Mouse (Mus musculus) forebrain, embryonic 11.5 days (tissue): ENCODE measurements at regions not wholly inside any gene's neighbourhood (a gene's known extent, or its start where the extent isn't known, plus 50 kb on each side); places are given as distances from the start of the nearest gene placed in this dataset.

Source experiments
- ATAC-seq: fragments of 200-750 bp; cut with Nextera tagmentation; replicated peaks from 2 replicates; pipeline ENCODE4 v1.8.0; 2017; ENCODE audit warnings: moderate TSS enrichment; ENCODE audit not compliant: low FRiP score
- DNase-seq: peaks from one replicate; pipeline ENCODE4 v3.0.0-alpha.2; 2017; ENCODE audit warnings: low spot score
- H3K27ac ChIP-seq: fragments of 300-500 bp; sonication (generic); 2 replicates; pipeline ENCODE4 v1.5.1; 2014; ENCODE audit warnings: low read depth, low read length
- H3K27me3 ChIP-seq: fragments of 300-500 bp; sonication (generic); 2 replicates; pipeline ENCODE4 v1.6.1; 2014; ENCODE audit warnings: mild to moderate bottlenecking, low read length, mixed read lengths; ENCODE audit not compliant: control insufficient read depth, insufficient read depth
- H3K36me3 ChIP-seq: fragments of 300-500 bp; sonication (generic); 2 replicates; pipeline ENCODE4 v1.6.1; 2014; ENCODE audit warnings: mild to moderate bottlenecking, low read length, moderate library complexity, mixed read lengths; ENCODE audit not compliant: control insufficient read depth, insufficient read depth
- H3K4me1 ChIP-seq: fragments of 300-500 bp; sonication (generic); replicated peaks from 2 replicates; pipeline ENCODE4 v1.6.1; 2014; ENCODE audit warnings: low read length, mixed read lengths; ENCODE audit not compliant: control insufficient read depth, insufficient read depth
- H3K4me2 ChIP-seq: fragments of 300-500 bp; sonication (generic); 2 replicates; pipeline ENCODE4 v1.6.1; 2014; ENCODE audit warnings: low read depth, mild to moderate bottlenecking, low read length, moderate library complexity, mixed read lengths; ENCODE audit not compliant: severe bottlenecking
- H3K4me3 ChIP-seq: fragments of 300-500 bp; sonication (generic); 2 replicates; pipeline ENCODE4 v1.5.1; 2014; ENCODE audit warnings: low read depth, low read length
- H3K9ac ChIP-seq: fragments of 300-500 bp; sonication (generic); 2 replicates; pipeline ENCODE4 v1.6.1; 2014; ENCODE audit warnings: low read length
- H3K9me3 ChIP-seq: fragments of 300-500 bp; sonication (generic); 2 replicates; pipeline ENCODE4 v1.6.1; 2016; ENCODE audit warnings: low read length, mixed read lengths; ENCODE audit not compliant: control insufficient read depth
- WGBS: fragments of 180-500 bp; shearing (Covaris S2); extraction: QIAGEN DNeasy Blood & Tissue Kit; methylation state at CpG from one replicate; pipeline ENCODE4 v1.1.7; 2014; 5-methylcytosine and 5-hydroxymethylcytosine counted together

DNA sequence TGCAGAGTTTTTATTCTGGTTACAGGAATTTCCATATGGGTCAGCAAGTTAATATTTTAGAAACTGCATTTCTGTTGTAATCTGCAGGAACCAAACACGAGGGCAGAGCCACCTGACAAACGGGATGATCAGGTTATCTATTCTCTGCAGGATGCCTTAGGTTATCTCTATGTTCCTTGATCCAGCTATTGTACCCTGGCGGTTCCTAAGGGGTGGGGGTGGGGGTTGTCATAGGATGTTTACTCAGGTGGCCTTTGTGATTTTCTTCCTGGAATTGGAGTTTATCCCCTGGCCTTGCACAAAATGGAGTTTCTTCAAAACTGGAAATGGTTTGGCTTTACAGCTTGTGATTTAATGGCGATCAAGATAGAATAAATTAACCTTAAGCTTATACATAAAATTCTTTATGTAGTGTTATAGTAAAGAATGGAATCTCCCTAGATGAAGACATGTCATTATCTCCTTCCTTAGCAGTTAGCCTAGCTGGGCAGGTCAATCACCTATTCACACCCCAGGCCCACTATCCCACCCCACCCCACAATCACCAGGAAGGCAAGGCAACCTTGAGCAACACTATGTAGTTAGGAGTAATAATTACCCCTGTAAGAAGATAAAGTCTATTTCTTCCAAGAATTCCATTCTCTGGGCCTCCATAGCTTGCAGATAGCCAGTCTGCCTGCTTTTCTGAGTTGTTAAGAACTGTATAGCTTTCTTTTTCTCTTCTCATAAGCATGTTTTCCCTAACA lies 192.3 kb upstream of the B430218F22Rik start:
- Histone ChIP-seq H3K9ac (no peak overlapping the region), H3K27me3 (no peaks in the 10 kb centered on the region), H3K4me3 (no peak overlapping the region), H3K4me2 (no peak overlapping the region), H3K4me1 (no peaks in the 10 kb centered on the region), H3K27ac (no peak overlapping the region), H3K9me3 (no peaks in the 10 kb centered on the region), H3K36me3 (no peaks in the 10 kb centered on the region)
- ATAC-seq (no peak), DNase-seq (no peak)
- WGBS, result 57% methylated on average over 4 of the region's 4 CpGs

- DNase-seq (no peak), ATAC-seq (no peak)
- H3K9ac ChIP-seq, result no peak overlapping the region
- H3K9me3 ChIP-seq, result no peaks in the 10 kb centered on the region
- no peaks in the 10 kb centered on the region for H3K27me3 ChIP-seq
- H3K4me2 ChIP-seq, result no peak overlapping the region
- H3K4me3 ChIP-seq, result no peak overlapping the region
- no peaks in the 10 kb centered on the region for H3K36me3 ChIP-seq
- no peaks in the 10 kb centered on the region for H3K4me1 ChIP-seq
- H3K27ac ChIP-seq, result no peak overlapping the region
Observed at GRCm38 (mm10) chr13:118208146-118208545, 178.3 kb upstream of the B430218F22Rik start.

GRCm38 (mm10) chr13:118227354-118227753 lies 159.1 kb upstream of the B430218F22Rik start:
- no peak overlapping the region for H3K27ac ChIP-seq
- H3K27me3 ChIP-seq, result no peaks in the 10 kb centered on the region
- ATAC-seq (no peak), DNase-seq (peak; percentile 49)
- no peak overlapping the region for H3K9ac ChIP-seq
- 37% methylated on average over 3 of the region's 3 CpGs for WGBS
- no peaks in the 10 kb centered on the region for H3K9me3 ChIP-seq
- no peak overlapping the region for H3K4me2 ChIP-seq
- no peaks in the 10 kb centered on the region for H3K36me3 ChIP-seq
- H3K4me1 ChIP-seq, result no peaks in the 10 kb centered on the region
- H3K4me3 ChIP-seq, result no peak overlapping the region

DNA sequence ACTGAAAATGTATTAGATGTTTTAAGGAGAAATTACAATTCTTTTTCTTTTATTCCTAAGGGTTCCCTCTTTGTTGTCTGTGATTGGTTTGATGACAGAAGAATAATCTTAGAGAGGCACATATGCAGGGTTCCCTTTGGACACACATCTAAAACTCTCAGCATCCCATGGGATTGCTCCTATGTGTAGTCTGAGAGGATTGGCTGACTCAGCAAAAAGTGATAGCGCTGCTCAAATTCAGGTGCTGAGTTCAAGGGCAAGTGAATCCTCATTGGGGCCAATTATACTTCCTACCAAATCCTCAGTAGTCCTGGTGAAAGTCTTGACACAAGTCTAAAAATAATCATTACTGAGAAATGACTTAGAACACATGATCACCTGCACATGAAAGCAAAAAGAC lies 148.5 kb upstream of the B430218F22Rik start:
- 94% methylated on average over 1 of the region's 1 CpGs for WGBS
- H3K4me3 ChIP-seq, result no peak overlapping the region
- DNase-seq (no peak), ATAC-seq (no peak)
- no peak overlapping the region for H3K27ac ChIP-seq
- H3K36me3 ChIP-seq, result no peaks in the 10 kb centered on the region
- no peaks in the 10 kb centered on the region for H3K4me1 ChIP-seq
- no peaks in the 10 kb centered on the region for H3K27me3 ChIP-seq
- H3K4me2 ChIP-seq, result no peak overlapping the region
- H3K9me3 ChIP-seq, result no peaks in the 10 kb centered on the region
- H3K9ac ChIP-seq, result no peak overlapping the region

- 87% methylated on average over 3 of the region's 3 CpGs for WGBS
- Histone ChIP-seq H3K4me1 (no peaks in the 10 kb centered on the region), H3K9ac (no peak overlapping the region), H3K4me2 (no peak overlapping the region), H3K27ac (no peak overlapping the region), H3K4me3 (no peak overlapping the region), H3K9me3 (no peaks in the 10 kb centered on the region), H3K27me3 (no peaks in the 10 kb centered on the region), H3K36me3 (no peaks in the 10 kb centered on the region)
- DNase-seq (no peak), ATAC-seq (no peak)
Observed at GRCm38 (mm10) chr13:118244680-118245079, 141.8 kb upstream of the B430218F22Rik start.

- ATAC-seq (no peak), DNase-seq (no peak)
- WGBS, result 86% methylated on average over 2 of the region's 2 CpGs
- no peaks in the 10 kb centered on the region for H3K9me3 ChIP-seq
- no peaks in the 10 kb centered on the region for H3K27me3 ChIP-seq
- no peak overlapping the region for H3K9ac ChIP-seq
- H3K27ac ChIP-seq, result no peak overlapping the region
- H3K36me3 ChIP-seq, result no peaks in the 10 kb centered on the region
- H3K4me3 ChIP-seq, result no peak overlapping the region
- no peaks in the 10 kb centered on the region for H3K4me1 ChIP-seq
- no peak overlapping the region for H3K4me2 ChIP-seq
Observed at GRCm38 (mm10) chr13:118245546-118245945, 140.9 kb upstream of the B430218F22Rik start.

- H3K4me2 ChIP-seq, result no peak overlapping the region
- WGBS, result 31% methylated on average over 4 of the region's 4 CpGs
- DNase-seq (no peak), ATAC-seq (no peak)
- no peaks in the 10 kb centered on the region for H3K9me3 ChIP-seq
- no peaks in the 10 kb centered on the region for H3K36me3 ChIP-seq
- H3K4me3 ChIP-seq, result no peak overlapping the region
- H3K27ac ChIP-seq, result no peak overlapping the region
- no peaks in the 10 kb centered on the region for H3K4me1 ChIP-seq
- no peak overlapping the region for H3K9ac ChIP-seq
- H3K27me3 ChIP-seq, result no peaks in the 10 kb centered on the region
Observed at GRCm38 (mm10) chr13:118259606-118260005, 126.8 kb upstream of the B430218F22Rik start.

GRCm38 (mm10) chr13:118262971-118263370 lies 123.5 kb upstream of the B430218F22Rik start:
- WGBS, result 39% methylated on average over 4 of the region's 4 CpGs
- Histone ChIP-seq H3K4me2 (no peak overlapping the region), H3K27me3 (no peaks in the 10 kb centered on the region), H3K36me3 (no peaks in the 10 kb centered on the region), H3K27ac (no peak overlapping the region), H3K4me3 (no peak overlapping the region), H3K9me3 (no peaks in the 10 kb centered on the region), H3K4me1 (no peaks in the 10 kb centered on the region), H3K9ac (no peak overlapping the region)
- DNase-seq (no peak), ATAC-seq (no peak)
